Mouse (Mus musculus) G1E-ER4 (cell line): Measurements from ENCODE around the gene Prr7. TPM values are rescaled to one million over a fixed set of nuclear protein-coding genes. Genes with fewer than 3 reads are reported as not detected.

Experiments
- GATA1 ChIP-seq: IDR thresholded peaks from one replicate; pipeline ENCODE4 v1.8.0; 2012; ENCODE audit warnings: low read length, inconsistent platforms
- polyA plus RNA-seq: library from polyadenylated mRNA; stranded (reverse); fragments of >175 nt; gene quantifications from 2 replicates; pipeline ENCODE4 v1.2.3, GENCODE M21; 2012

Prr7 gene
- polyA plus RNA-seq, 1 experiment = 6.8 TPM

GRCm38 (mm10) chr13:55470372-55470771 is 6.3 kb downstream of the Prr7 start:
- no peak for TF ChIP-seq GATA1

GRCm38 (mm10) chr13:55471156-55471818 is 7.2 kb downstream of the Prr7 start:
- no peak for TF ChIP-seq GATA1

- TF ChIP-seq GATA1 = no peak
Measured at GRCm38 (mm10) chr13:55471819-55472131, 7.7 kb downstream of the Prr7 start.

GRCm38 (mm10) chr13:55472132-55473022 is 8.3 kb downstream of the Prr7 start:
- TF ChIP-seq GATA1 = no peak

- TF ChIP-seq GATA1 = no peak
Measured at GRCm38 (mm10) chr13:55473076-55473831, 9.2 kb downstream of the Prr7 start.

- TF ChIP-seq GATA1 = no peak
Measured at GRCm38 (mm10) chr13:55473961-55474360, 9.9 kb downstream of the Prr7 start.

GRCm38 (mm10) chr13:55474621-55475069 is 10.6 kb downstream of the Prr7 start:
- TF ChIP-seq GATA1 = no peak

GRCm38 (mm10) chr13:55475750-55476149 is 11.7 kb downstream of the Prr7 start:
- TF ChIP-seq GATA1 = no peak

GRCm38 (mm10) chr13:55476256-55476655 is 12.2 kb downstream of the Prr7 start:
- TF ChIP-seq GATA1 = no peak

GRCm38 (mm10) chr13:55477492-55477891 is 13.4 kb downstream of the Prr7 start:
- TF ChIP-seq GATA1 = no peak

GRCm38 (mm10) chr13:55478036-55478435 is 14.0 kb downstream of the Prr7 start:
- no peak for TF ChIP-seq GATA1

- TF ChIP-seq GATA1 = no peak
Measured at GRCm38 (mm10) chr13:55479008-55479407, 14.9 kb downstream of the Prr7 start.

GRCm38 (mm10) chr13:55479929-55480328 is 15.9 kb downstream of the Prr7 start:
- TF ChIP-seq GATA1 = no peak

GRCm38 (mm10) chr13:55482542-55482941 is 18.5 kb downstream of the Prr7 start:
- TF ChIP-seq GATA1 = no peak

GRCm38 (mm10) chr13:55483071-55483470 is 19.0 kb downstream of the Prr7 start:
- no peak for TF ChIP-seq GATA1

- TF ChIP-seq GATA1 = no peak
Measured at GRCm38 (mm10) chr13:55483593-55483992, 19.5 kb downstream of the Prr7 start.
